In the genomic region with DNA sequence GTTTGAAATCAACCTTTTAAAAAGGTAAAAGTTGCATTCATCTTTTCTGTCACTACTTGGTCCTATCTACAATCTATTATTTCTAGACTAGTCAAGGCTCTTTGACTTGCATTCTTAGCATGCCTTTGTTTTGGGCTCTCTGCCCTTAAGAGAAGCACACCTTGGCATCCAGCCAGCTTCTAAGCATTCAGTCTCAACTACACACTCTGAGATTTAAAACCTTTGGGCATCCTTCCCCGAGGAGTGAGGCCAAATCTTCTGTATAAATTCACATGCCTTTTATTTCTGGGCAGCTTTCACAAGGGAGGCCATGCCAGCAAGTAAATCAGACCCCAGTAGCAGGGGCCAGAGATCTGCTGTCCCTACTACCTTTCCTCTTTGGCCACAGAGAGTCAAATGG, we compare ENCODE assay signal across 8 mouse cellular contexts.
DNase-seq lines count a peak whose midpoint lies in the region; ATAC-seq lines count a peak whose summit lies in the region.

No protein-coding gene starts in this region.

- WGBS in heart, embryonic 14.5 days, result 3% methylated on average over 1 of the region's 1 CpGs
- 38% methylated on average over 1 of the region's 1 CpGs for WGBS in heart, embryonic 10.5 days
- WGBS in forebrain, embryonic 15.5 days, result 8% methylated on average over 1 of the region's 1 CpGs

- no peaks in the 10 kb centered on the region for H3K27me3 ChIP-seq in heart, embryonic 14.5 days (ENCODE audit: control insufficient read depth, insufficient read depth, low read length)
- H3K27me3 ChIP-seq in heart, embryonic 10.5 days (ENCODE audit: insufficient read depth, poor library complexity, severe bottlenecking), result no peaks in the 10 kb centered on the region
- no peaks in the 10 kb centered on the region for H3K27me3 ChIP-seq in forebrain, embryonic 15.5 days

- H3K4me2 ChIP-seq in heart, embryonic 14.5 days (ENCODE audit: low read length), result no peak overlapping the region
- no peak overlapping the region for H3K4me2 ChIP-seq in forebrain, embryonic 15.5 days (replicated peaks)

- H3K27ac ChIP-seq in heart, embryonic 14.5 days (replicated peaks in 1 of 2; ENCODE audit: control insufficient read depth in 1 of 2, insufficient read depth in 1 of 2, low read depth in 2 of 2, low read length in 2 of 2), result peak overlapping the region; percentile 5 to 61
- H3K27ac ChIP-seq in heart, embryonic 10.5 days, result no peak overlapping the region
- peak overlapping the region; percentile 51 for H3K27ac ChIP-seq in forebrain, embryonic 15.5 days (replicated peaks)

- peaks cover 17 to 36% of the 10 kb centered on the region in 2 experiments for H3K4me1 ChIP-seq in heart, embryonic 14.5 days (ENCODE audit: control insufficient read depth in 2 of 2, insufficient read depth in 2 of 2, low read length in 2 of 2)
- peaks cover 10% of the 10 kb centered on the region; the same call in 1 of the 2 replicates for H3K4me1 ChIP-seq in heart, embryonic 10.5 days
- peaks cover 35% of the 10 kb centered on the region for H3K4me1 ChIP-seq in forebrain, embryonic 15.5 days

- no peak overlapping the region for H3K9ac ChIP-seq in heart, embryonic 14.5 days (ENCODE audit: low read length)
- H3K9ac ChIP-seq in forebrain, embryonic 15.5 days (replicated peaks), result no peak overlapping the region

- no peak for DNase-seq in heart, embryonic 10.5 days (ENCODE audit: low spot score)
- DNase-seq in retina, postnatal 1 day, result peak; percentile 11
- DNase-seq in retina, embryonic 14.5 days (ENCODE audit: low spot score), result no peak
- DNase-seq in layer of hippocampus, postnatal 14 days (ENCODE audit: low spot score in 2 of 2), result peak; percentile 16 to 74
- peak; percentile 60 for DNase-seq in right cerebral cortex, postnatal 4 days
- no peak for DNase-seq in thymus, postnatal 0 days (ENCODE audit: low spot score)

- no peak for ATAC-seq in heart, embryonic 14.5 days (ENCODE audit: insufficient number of reproducible peaks, insufficient read depth, low FRiP score, low read depth)
- peak; percentile 57 for ATAC-seq in forebrain, embryonic 15.5 days (replicated peaks)

- H3K4me3 ChIP-seq in heart, embryonic 14.5 days (ENCODE audit: control insufficient read depth in 1 of 2, insufficient read depth in 1 of 2, low read depth in 1 of 2, low read length in 2 of 2), result no peak overlapping the region
- no peak overlapping the region for H3K4me3 ChIP-seq in heart, embryonic 10.5 days
- no peak overlapping the region for H3K4me3 ChIP-seq in forebrain, embryonic 15.5 days

- no peaks in the 10 kb centered on the region for H3K9me3 ChIP-seq in heart, embryonic 14.5 days (ENCODE audit: control insufficient read depth, low read length)
- H3K9me3 ChIP-seq in heart, embryonic 10.5 days, result no peaks in the 10 kb centered on the region
- no peaks in the 10 kb centered on the region for H3K9me3 ChIP-seq in forebrain, embryonic 15.5 days

- H3K36me3 ChIP-seq in heart, embryonic 14.5 days (ENCODE audit: control insufficient read depth, insufficient read depth, low read length), result no peaks in the 10 kb centered on the region
- no peaks in the 10 kb centered on the region for H3K36me3 ChIP-seq in heart, embryonic 10.5 days
- peaks cover 5% of the 10 kb centered on the region; the same call in 1 of the 2 replicates for H3K36me3 ChIP-seq in forebrain, embryonic 15.5 days

Comparison
In these comparisons a context has a peak if more than half of its experiments do, and no peak if none do; other contexts are left out.
1. DNase-seq: peak in retina, postnatal 1 day (single experiment), layer of hippocampus, postnatal 14 days (2 of 2) and right cerebral cortex, postnatal 4 days (single experiment); none in heart, embryonic 10.5 days (single experiment), retina, embryonic 14.5 days (single experiment) and thymus, postnatal 0 days (single experiment).